Mouse (Mus musculus) intestine, embryonic 15.5 days (tissue): ENCODE measurements around the gene Rab15. TPM values are rescaled to one million over a fixed set of nuclear protein-coding genes. Genes with fewer than 3 reads are reported as not detected.
A peak's percentile ranks its signal among the peaks of the same experiment; 100 is the strongest.

Experiments used
- ATAC-seq: fragments of 200-750 bp; cut with Nextera tagmentation; 2 replicates; pipeline ENCODE4 v1.8.0; 2017; ENCODE audit warnings: moderate TSS enrichment, moderate library complexity
- H3K27ac ChIP-seq: fragments of 300-500 bp; sonication (generic); 2 replicates; pipeline ENCODE4 v1.5.1; 2015; ENCODE audit warnings: mild to moderate bottlenecking, inconsistent platforms
- H3K27me3 ChIP-seq: fragments of 300-500 bp; sonication (generic); replicated peaks from 2 replicates; pipeline ENCODE4 v1.6.1; 2015; ENCODE audit warnings: inconsistent platforms
- H3K36me3 ChIP-seq: fragments of 300-500 bp; sonication (generic); 2 replicates; pipeline ENCODE4 v1.6.1; 2015; ENCODE audit warnings: inconsistent platforms
- H3K4me1 ChIP-seq: fragments of 300-500 bp; sonication (generic); replicated peaks from 2 replicates; pipeline ENCODE4 v1.6.1; 2015; ENCODE audit warnings: inconsistent platforms
- H3K4me2 ChIP-seq: fragments of 300-500 bp; sonication (generic); replicated peaks from 2 replicates; pipeline ENCODE4 v1.6.1; 2015; ENCODE audit warnings: mild to moderate bottlenecking, inconsistent platforms
- H3K4me3 ChIP-seq: fragments of 300-500 bp; sonication (generic); replicated peaks from 2 replicates; pipeline ENCODE4 v1.5.1; 2015; ENCODE audit warnings: inconsistent platforms
- H3K9ac ChIP-seq: fragments of 300-500 bp; sonication (generic); 2 replicates; pipeline ENCODE4 v1.6.1; 2015; ENCODE audit warnings: inconsistent platforms
- H3K9me3 ChIP-seq: fragments of 300-500 bp; sonication (generic); 2 replicates; pipeline ENCODE4 v1.6.1; 2016; ENCODE audit warnings: inconsistent platforms
- WGBS: fragments of 180-500 bp; shearing (Covaris S2); methylation state at CpG from one replicate; pipeline ENCODE4 v1.1.7; 2015; 5-methylcytosine and 5-hydroxymethylcytosine counted together
- polyA plus RNA-seq: library from polyadenylated mRNA; unstranded; fragments of >200 nt; fragmentation: Nextera tagmentation; extraction: Ambion mirVana; gene quantifications from 2 replicates; pipeline ENCODE4 v1.2.1, GENCODE M21; 2015

Gene Rab15
- polyA plus RNA-seq, 1 experiment from 2014 or later, result 20.8 TPM

GRCm38 (mm10) chr12:76839298-76839697 is 16.6 kb upstream of the Rab15 start:
- H3K9ac ChIP-seq, result no peak overlapping the region
- no peaks in the 10 kb centered on the region for H3K27me3 ChIP-seq
- 88% methylated on average over 4 of the region's 4 CpGs for WGBS
- H3K36me3 ChIP-seq, result no peaks in the 10 kb centered on the region
- H3K9me3 ChIP-seq, result no peaks in the 10 kb centered on the region
- no peak for ATAC-seq
- no peak overlapping the region for H3K27ac ChIP-seq
- no peak overlapping the region for H3K4me3 ChIP-seq
- peaks cover 7% of the 10 kb centered on the region; the same call in 1 of the 2 replicates for H3K4me1 ChIP-seq
- no peak overlapping the region for H3K4me2 ChIP-seq

- WGBS, result 12% methylated on average over 21 of the region's 21 CpGs
- H3K27me3 ChIP-seq, result no peaks in the 10 kb centered on the region
- peak overlapping the region; percentile 67 for H3K4me3 ChIP-seq
- peak overlapping the region; percentile 68 for H3K4me2 ChIP-seq
- no peaks in the 10 kb centered on the region for H3K9me3 ChIP-seq
- peaks cover 7% of the 10 kb centered on the region; the same call in 1 of the 2 replicates for H3K4me1 ChIP-seq
- no peak for ATAC-seq
- H3K9ac ChIP-seq, result peak overlapping the region; percentile 64
- H3K27ac ChIP-seq, result peak overlapping the region; percentile 38; the same call in 1 of the 2 replicates
- H3K36me3 ChIP-seq, result no peaks in the 10 kb centered on the region
These were observed 15.3 kb upstream of the Rab15 start for GRCm38 (mm10) chr12:76837844-76838650.

- H3K27ac ChIP-seq, result peak overlapping the region; percentile 38; the same call in 1 of the 2 replicates
- ATAC-seq, result peak; percentile 100
These were observed 14.6 kb upstream of the Rab15 start for GRCm38 (mm10) chr12:76837101-76837843.

GRCm38 (mm10) chr12:76832704-76833103 is 10.0 kb upstream of the Rab15 start:
- no peak overlapping the region for H3K4me2 ChIP-seq
- no peak for ATAC-seq
- no peak overlapping the region for H3K9ac ChIP-seq
- H3K27me3 ChIP-seq, result no peaks in the 10 kb centered on the region
- no peak overlapping the region for H3K4me3 ChIP-seq
- H3K9me3 ChIP-seq, result no peaks in the 10 kb centered on the region
- H3K4me1 ChIP-seq, result no peaks in the 10 kb centered on the region
- H3K36me3 ChIP-seq, result no peaks in the 10 kb centered on the region
- 6% methylated on average over 3 of the region's 3 CpGs for WGBS
- H3K27ac ChIP-seq, result no peak overlapping the region

More at GRCm38 (mm10) chr12:76837101-76837843, 14.6 kb upstream of the Rab15 start:
- H3K4me3 ChIP-seq, result peak overlapping the region; percentile 67
- no peaks in the 10 kb centered on the region for H3K9me3 ChIP-seq
- peaks cover 7% of the 10 kb centered on the region; the same call in 1 of the 2 replicates for H3K4me1 ChIP-seq
- WGBS, result under 1% methylated on average over 43 of the region's 43 CpGs
- H3K4me2 ChIP-seq, result peak overlapping the region; percentile 68
- peak overlapping the region; percentile 64 for H3K9ac ChIP-seq
- H3K36me3 ChIP-seq, result no peaks in the 10 kb centered on the region
- H3K27me3 ChIP-seq, result no peaks in the 10 kb centered on the region

- 75% methylated on average over 4 of the region's 4 CpGs for WGBS
- Histone ChIP-seq H3K27ac (no peak overlapping the region), H3K4me2 (no peak overlapping the region), H3K4me3 (no peak overlapping the region), H3K27me3 (no peaks in the 10 kb centered on the region), H3K9ac (no peak overlapping the region), H3K4me1 (peaks cover 23% of the 10 kb centered on the region), H3K36me3 (no peaks in the 10 kb centered on the region), H3K9me3 (no peaks in the 10 kb centered on the region)
- ATAC-seq, result no peak
These were observed 2.6 kb upstream of the Rab15 start for GRCm38 (mm10) chr12:76825283-76825682.

- Histone ChIP-seq H3K9me3 (no peaks in the 10 kb centered on the region), H3K4me2 (peak overlapping the region; percentile 97), H3K27me3 (no peaks in the 10 kb centered on the region), H3K4me3 (peak overlapping the region; percentile 73), H3K9ac (peak overlapping the region; percentile 80), H3K4me1 (peaks cover 48% of the 10 kb centered on the region), H3K27ac (no peak overlapping the region; the same call in 1 of the 2 replicates), H3K36me3 (no peaks in the 10 kb centered on the region)
- WGBS, result under 1% methylated on average over 56 of the region's 66 CpGs
- peak; percentile 52 for ATAC-seq
These were observed 582 bp downstream of the Rab15 start for GRCm38 (mm10) chr12:76822002-76822650.

- WGBS, result 25% methylated on average over 4 of the region's 4 CpGs
- Histone ChIP-seq H3K4me1 (peaks cover 48% of the 10 kb centered on the region), H3K9me3 (no peaks in the 10 kb centered on the region), H3K36me3 (no peaks in the 10 kb centered on the region), H3K27me3 (no peaks in the 10 kb centered on the region), H3K9ac (no peak overlapping the region), H3K4me2 (peak overlapping the region; percentile 97), H3K4me3 (no peak overlapping the region), H3K27ac (0 out of 2 replicates have a peak overlapping the region, but pooled peaks have one; percentile 22)
- ATAC-seq, result peak; percentile 40
These were observed 2.1 kb downstream of the Rab15 start for GRCm38 (mm10) chr12:76820615-76821014.

GRCm38 (mm10) chr12:76819816-76820215 is 2.9 kb downstream of the Rab15 start:
- H3K9ac ChIP-seq, result no peak overlapping the region
- no peak for ATAC-seq
- peaks cover 48% of the 10 kb centered on the region for H3K4me1 ChIP-seq
- H3K36me3 ChIP-seq, result no peaks in the 10 kb centered on the region
- peak overlapping the region; percentile 97 for H3K4me2 ChIP-seq
- H3K27ac ChIP-seq, result peak overlapping the region; percentile 22; the same call in 1 of the 2 replicates
- WGBS, result 57% methylated on average over 6 of the region's 6 CpGs
- H3K9me3 ChIP-seq, result no peaks in the 10 kb centered on the region
- H3K4me3 ChIP-seq, result no peak overlapping the region
- no peaks in the 10 kb centered on the region for H3K27me3 ChIP-seq

- H3K27ac ChIP-seq, result no peak overlapping the region
- H3K4me2 ChIP-seq, result no peak overlapping the region
These were observed 3.8 kb downstream of the Rab15 start for GRCm38 (mm10) chr12:76818908-76819307.

GRCm38 (mm10) chr12:76818120-76818519 is 4.6 kb downstream of the Rab15 start:
- WGBS, result 49% methylated on average over 4 of the region's 4 CpGs
- H3K9ac ChIP-seq, result no peak overlapping the region
- H3K4me2 ChIP-seq, result no peak overlapping the region; the same call in 1 of the 2 replicates
- peak; percentile 46 for ATAC-seq
- no peak overlapping the region for H3K4me3 ChIP-seq
- no peaks in the 10 kb centered on the region for H3K36me3 ChIP-seq
- no peak overlapping the region for H3K27ac ChIP-seq
- no peaks in the 10 kb centered on the region for H3K27me3 ChIP-seq
- H3K9me3 ChIP-seq, result no peaks in the 10 kb centered on the region
- peaks cover 44% of the 10 kb centered on the region for H3K4me1 ChIP-seq

More at GRCm38 (mm10) chr12:76818908-76819307, 3.8 kb downstream of the Rab15 start:
- no peaks in the 10 kb centered on the region for H3K9me3 ChIP-seq
- no peak overlapping the region for H3K4me3 ChIP-seq
- H3K36me3 ChIP-seq, result no peaks in the 10 kb centered on the region
- no peaks in the 10 kb centered on the region for H3K27me3 ChIP-seq
- no peak overlapping the region for H3K9ac ChIP-seq
- peaks cover 44% of the 10 kb centered on the region for H3K4me1 ChIP-seq
- WGBS, result 82% methylated on average over 9 of the region's 9 CpGs
- no peak for ATAC-seq

- Histone ChIP-seq H3K9me3 (no peaks in the 10 kb centered on the region), H3K36me3 (no peaks in the 10 kb centered on the region), H3K4me3 (no peak overlapping the region), H3K27ac (no peak overlapping the region), H3K27me3 (no peaks in the 10 kb centered on the region), H3K4me2 (no peak overlapping the region), H3K9ac (no peak overlapping the region), H3K4me1 (peaks cover 42% of the 10 kb centered on the region)
- ATAC-seq, result no peak
- 54% methylated on average over 4 of the region's 4 CpGs for WGBS
These were observed 5.5 kb downstream of the Rab15 start for GRCm38 (mm10) chr12:76817176-76817575.

GRCm38 (mm10) chr12:76816720-76817119 is 6.0 kb downstream of the Rab15 start:
- 54% methylated on average over 4 of the region's 4 CpGs for WGBS
- Histone ChIP-seq H3K4me2 (no peak overlapping the region), H3K4me1 (peaks cover 40% of the 10 kb centered on the region), H3K4me3 (no peak overlapping the region), H3K27ac (no peak overlapping the region), H3K9ac (no peak overlapping the region), H3K27me3 (no peaks in the 10 kb centered on the region), H3K36me3 (no peaks in the 10 kb centered on the region), H3K9me3 (no peaks in the 10 kb centered on the region)
- no peak for ATAC-seq
